Mouse (Mus musculus) lung, postnatal 25 days (tissue): ENCODE measurements around the gene Apoc1.
A peak's percentile ranks its signal among the peaks of the same experiment; 100 is the strongest.

Experiments
- DNase-seq: peaks from one replicate; pipeline ENCODE4 v3.0.0; 2022; ENCODE audit warnings: low spot score

The Apoc1 gene

GRCm38 (mm10) chr7:19685374-19685773, 7.1 kb downstream of the Apoc1 start:
- DNase-seq: no peak

GRCm38 (mm10) chr7:19683771-19684201, 8.7 kb downstream of the Apoc1 start:
- peak; percentile 32 for DNase-seq

GRCm38 (mm10) chr7:19682979-19683378, 9.5 kb downstream of the Apoc1 start:
- no peak for DNase-seq

- DNase-seq: no peak
Measured at GRCm38 (mm10) chr7:19681202-19681694, 11.2 kb downstream of the Apoc1 start, which contains the start of the genes Gm44805 and Apoc4. Gene Gm44805 (minus strand): TSS chr7:19681423. Gene Apoc4 (minus strand): TSS chr7:19681479.

- DNase-seq: no peak
Measured at GRCm38 (mm10) chr7:19680702-19681101, 11.8 kb downstream of the Apoc1 start.

- no peak for DNase-seq
Measured at GRCm38 (mm10) chr7:19678901-19679300, 13.6 kb downstream of the Apoc1 start.

- DNase-seq: no peak
Measured at GRCm38 (mm10) chr7:19677872-19678271, 14.6 kb downstream of the Apoc1 start, which contains the start of gene Apoc2. Gene Apoc2 (minus strand): TSS chr7:19677941.

- DNase-seq: no peak
Measured at GRCm38 (mm10) chr7:19676662-19677061, 15.8 kb downstream of the Apoc1 start.

- no peak for DNase-seq
Measured at GRCm38 (mm10) chr7:19675824-19676223, 16.6 kb downstream of the Apoc1 start.

GRCm38 (mm10) chr7:19673083-19673699, 19.3 kb downstream of the Apoc1 start:
- DNase-seq: no peak

- no peak for DNase-seq
Measured at GRCm38 (mm10) chr7:19671511-19671910, 20.9 kb downstream of the Apoc1 start.

- DNase-seq: peak; percentile 94
Measured at GRCm38 (mm10) chr7:19668947-19669721, 23.3 kb downstream of the Apoc1 start.

- peak; percentile 18 for DNase-seq
Measured at GRCm38 (mm10) chr7:19667434-19667833, 25.0 kb downstream of the Apoc1 start.

- no peak for DNase-seq
Measured at GRCm38 (mm10) chr7:19666750-19667149, 25.7 kb downstream of the Apoc1 start.

- peak; percentile 97 for DNase-seq
Measured at GRCm38 (mm10) chr7:19664955-19665841, 27.3 kb downstream of the Apoc1 start, which contains the start of gene Clptm1. Gene Clptm1 (minus strand): TSS chr7:19665033.

- no peak for DNase-seq
Measured at GRCm38 (mm10) chr7:19664455-19664954, 28.0 kb downstream of the Apoc1 start.

- no peak for DNase-seq
Measured at GRCm38 (mm10) chr7:19663940-19664339, 28.5 kb downstream of the Apoc1 start.

GRCm38 (mm10) chr7:19652614-19653013, 39.8 kb downstream of the Apoc1 start:
- DNase-seq: no peak

GRCm38 (mm10) chr7:19651063-19651786, 41.2 kb downstream of the Apoc1 start:
- no peak for DNase-seq

GRCm38 (mm10) chr7:19641223-19641622, 51.2 kb downstream of the Apoc1 start:
- DNase-seq: no peak
